Mouse (Mus musculus) ES-Bruce4 (cell line): ENCODE results near the gene Chchd3. TPM values are rescaled to one million over a fixed set of nuclear protein-coding genes. Genes with fewer than 3 reads are reported as not detected.

Experiments
- H3K27ac ChIP-seq: 2 replicates; pipeline ENCODE4 v1.5.1; 2012; ENCODE audit warnings: low read length, inconsistent platforms; ENCODE audit not compliant: insufficient read depth
- H3K27me3 ChIP-seq: 2 replicates; pipeline ENCODE4 v1.6.1; 2012; ENCODE audit warnings: mild to moderate bottlenecking, low read length, inconsistent platforms; ENCODE audit not compliant: control insufficient read depth, poor library complexity, insufficient read depth, severe bottlenecking
- H3K36me3 ChIP-seq: 2 replicates; pipeline ENCODE4 v1.6.1; 2012; ENCODE audit warnings: inconsistent platforms, mild to moderate bottlenecking, low read length, moderate library complexity; ENCODE audit not compliant: control insufficient read depth, poor library complexity, insufficient read depth, severe bottlenecking
- H3K4me1 ChIP-seq: one replicate; pipeline ENCODE4 v1.8.1; 2011; ENCODE audit warnings: low read length; ENCODE audit not compliant: control insufficient read depth, insufficient read depth
- H3K4me3 ChIP-seq: 2 replicates; pipeline ENCODE4 v1.5.1; 2011; ENCODE audit warnings: low read depth, mild to moderate bottlenecking, low read length
- H3K9ac ChIP-seq: 2 replicates; pipeline ENCODE4 v1.6.1; 2012; ENCODE audit warnings: low read depth, mild to moderate bottlenecking, inconsistent platforms; ENCODE audit not compliant: poor library complexity, severe bottlenecking
- H3K9me3 ChIP-seq: replicated peaks from 2 replicates; pipeline ENCODE4 v1.6.1; 2012; ENCODE audit warnings: mild to moderate bottlenecking, low read length, inconsistent platforms; ENCODE audit not compliant: control insufficient read depth, poor library complexity, insufficient read depth, severe bottlenecking
- CTCF ChIP-seq: IDR thresholded peaks from one replicate; pipeline ENCODE4 v1.8.1; 2011; ENCODE audit warnings: low read depth, low read length
- EP300 ChIP-seq: IDR thresholded peaks from 2 replicates; pipeline ENCODE4 v1.6.1; 2011; ENCODE audit warnings: low read depth, low read length; ENCODE audit not compliant: insufficient read depth
- POLR2A ChIP-seq: IDR thresholded peaks from one replicate; pipeline ENCODE4 v1.8.1; 2011; ENCODE audit warnings: low read length; ENCODE audit not compliant: insufficient read depth
- polyA plus RNA-seq: library from polyadenylated mRNA; stranded (reverse); fragments of >200 nt; gene quantifications from 2 replicates; pipeline ENCODE4 v1.2.4, GENCODE M21; 2011; ENCODE audit warnings: low read depth; ENCODE audit not compliant: missing spikeins, insufficient read depth, insufficient read length

Chchd3 gene
- polyA plus RNA-seq, 1 experiment: 82.9 TPM

- no peaks in the 10 kb centered on the region for H3K9me3 ChIP-seq
- H3K27ac ChIP-seq: no peak overlapping the region
- no peaks in the 10 kb centered on the region for H3K4me1 ChIP-seq
- TF ChIP-seq POLR2A (no peak), CTCF (no peak), EP300 (no peak)
- H3K4me3 ChIP-seq: no peak overlapping the region
- no peak overlapping the region for H3K9ac ChIP-seq
- no peaks in the 10 kb centered on the region for H3K36me3 ChIP-seq
- no peaks in the 10 kb centered on the region for H3K27me3 ChIP-seq
Measured at GRCm38 (mm10) chr6:32943651-32944050, 116.4 kb downstream of the Chchd3 start.

GRCm38 (mm10) chr6:32940299-32940698, 119.8 kb downstream of the Chchd3 start:
- no peaks in the 10 kb centered on the region for H3K4me1 ChIP-seq
- H3K27ac ChIP-seq: no peak overlapping the region
- H3K4me3 ChIP-seq: no peak overlapping the region
- no peaks in the 10 kb centered on the region for H3K27me3 ChIP-seq
- TF ChIP-seq EP300 (no peak), CTCF (no peak), POLR2A (no peak)
- H3K9me3 ChIP-seq: no peaks in the 10 kb centered on the region
- no peaks in the 10 kb centered on the region for H3K36me3 ChIP-seq
- H3K9ac ChIP-seq: no peak overlapping the region

GRCm38 (mm10) chr6:32937643-32938042, 122.4 kb downstream of the Chchd3 start:
- Histone ChIP-seq H3K9me3 (no peaks in the 10 kb centered on the region), H3K4me3 (no peak overlapping the region), H3K36me3 (no peaks in the 10 kb centered on the region), H3K27me3 (no peaks in the 10 kb centered on the region), H3K4me1 (no peaks in the 10 kb centered on the region), H3K9ac (no peak overlapping the region), H3K27ac (no peak overlapping the region)
- TF ChIP-seq EP300: no peak
- TF ChIP-seq POLR2A: no peak
- no peak for TF ChIP-seq CTCF

GRCm38 (mm10) chr6:32936794-32937193, 123.3 kb downstream of the Chchd3 start:
- no peaks in the 10 kb centered on the region for H3K27me3 ChIP-seq
- no peak overlapping the region for H3K27ac ChIP-seq
- no peaks in the 10 kb centered on the region for H3K9me3 ChIP-seq
- TF ChIP-seq POLR2A: no peak
- TF ChIP-seq CTCF: no peak
- TF ChIP-seq EP300: no peak
- no peak overlapping the region for H3K4me3 ChIP-seq
- H3K9ac ChIP-seq: no peak overlapping the region
- no peaks in the 10 kb centered on the region for H3K4me1 ChIP-seq
- no peaks in the 10 kb centered on the region for H3K36me3 ChIP-seq

- H3K9ac ChIP-seq: no peak overlapping the region
- TF ChIP-seq EP300 (no peak), CTCF (no peak), POLR2A (no peak)
- no peak overlapping the region for H3K27ac ChIP-seq
- no peaks in the 10 kb centered on the region for H3K36me3 ChIP-seq
- H3K4me3 ChIP-seq: no peak overlapping the region
- H3K27me3 ChIP-seq: no peaks in the 10 kb centered on the region
- H3K9me3 ChIP-seq: no peaks in the 10 kb centered on the region
- no peaks in the 10 kb centered on the region for H3K4me1 ChIP-seq
Measured at GRCm38 (mm10) chr6:32936365-32936764, 123.7 kb downstream of the Chchd3 start.

- no peaks in the 10 kb centered on the region for H3K27me3 ChIP-seq
- no peak overlapping the region for H3K27ac ChIP-seq
- H3K9me3 ChIP-seq: no peaks in the 10 kb centered on the region
- no peaks in the 10 kb centered on the region for H3K36me3 ChIP-seq
- TF ChIP-seq CTCF: no peak
- TF ChIP-seq EP300: no peak
- TF ChIP-seq POLR2A: no peak
- H3K4me1 ChIP-seq: no peaks in the 10 kb centered on the region
- H3K4me3 ChIP-seq: no peak overlapping the region
- H3K9ac ChIP-seq: no peak overlapping the region
Measured at GRCm38 (mm10) chr6:32935576-32935975, 124.5 kb downstream of the Chchd3 start.
